Mouse (Mus musculus): ENCODE measurements around the gene Tmem52. TPM values are rescaled to one million over a fixed set of nuclear protein-coding genes. Genes with fewer than 3 reads are reported as not detected.
"Not testable (repeated sequence)": the region's sequence is repeated elsewhere in the genome, so short reads cannot be mapped to it uniquely, and the experiment has no call there.

Gene Tmem52
- 0.79 and 1.1 TPM in 2 replicates for polyA plus RNA-seq (2015; fragmentation: Nextera tagmentation; extraction: Ambion mirVana)

DNA sequence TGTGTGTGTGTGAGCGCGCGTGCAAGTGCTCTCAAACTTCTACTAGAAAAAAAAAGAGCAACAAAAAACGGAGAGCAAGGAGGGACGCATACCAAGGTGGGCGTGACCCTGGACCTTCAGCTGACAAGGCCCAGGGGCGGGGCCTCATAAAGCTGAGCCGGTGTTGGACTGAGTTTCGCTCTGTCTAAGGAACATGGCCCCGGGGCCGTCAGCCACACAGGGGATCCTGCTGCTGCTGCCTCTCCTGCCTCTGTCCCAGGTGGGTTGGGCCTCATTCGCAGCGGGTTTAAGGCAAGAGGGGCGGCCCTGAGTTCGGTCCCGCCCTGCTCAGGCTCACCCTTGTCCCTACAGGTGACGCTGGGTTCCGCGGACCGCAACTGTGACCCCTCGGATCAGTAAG is at the start of gene Tmem52:
Gene Tmem52, plus strand, starts transcription at position 163 of the 400 bp plus-strand sequence.
- ATAC-seq (ENCODE audit: insufficient number of reproducible peaks, low FRiP score, low TSS enrichment, low read depth) = no peak
- WGBS = 7% methylated on average over 21 of the region's 21 CpGs

DNA sequence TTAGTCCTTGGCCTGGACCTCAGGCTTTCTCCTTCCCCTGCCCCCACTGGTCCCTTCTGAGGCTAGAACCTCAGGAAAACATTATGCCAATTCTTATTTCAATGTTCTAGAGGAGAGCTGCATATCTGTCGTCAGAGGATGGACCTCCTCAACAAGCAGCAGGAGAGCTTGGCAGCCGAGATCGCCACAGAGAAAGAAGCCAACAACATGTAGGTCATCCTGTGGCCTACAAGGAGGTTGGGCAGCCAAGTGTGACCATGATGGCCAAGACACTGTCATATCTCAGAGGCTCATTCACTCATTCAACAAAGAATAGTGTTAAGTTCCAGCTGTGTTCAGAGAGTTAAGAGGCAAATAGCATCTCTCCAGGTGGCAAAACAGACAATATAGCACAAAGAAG is 48.8 kb upstream of the Tmem52 start:
- no peak overlapping the region for H3K4me3 ChIP-seq
- WGBS = 92% methylated on average over 3 of the region's 3 CpGs

More for the DNA sequence above, at the start of gene Tmem52:
- H3K4me2 ChIP-seq = peak within 1 kb of the TSS; percentile 47
- H3K27me3 ChIP-seq = peaks cover 9% of the 10 kb centered on the region
- H3K4me1 ChIP-seq = peaks cover 9% of the 10 kb centered on the region
- H3K9ac ChIP-seq = no peak within 1 kb of the TSS
- no peaks in the 10 kb centered on the region for H3K9me3 ChIP-seq
- peak within 1 kb of the TSS; percentile 28 for H3K4me3 ChIP-seq
- H3K36me3 ChIP-seq = no peaks in the 10 kb centered on the region
- no peak within 1 kb of the TSS for H3K27ac ChIP-seq

DNA sequence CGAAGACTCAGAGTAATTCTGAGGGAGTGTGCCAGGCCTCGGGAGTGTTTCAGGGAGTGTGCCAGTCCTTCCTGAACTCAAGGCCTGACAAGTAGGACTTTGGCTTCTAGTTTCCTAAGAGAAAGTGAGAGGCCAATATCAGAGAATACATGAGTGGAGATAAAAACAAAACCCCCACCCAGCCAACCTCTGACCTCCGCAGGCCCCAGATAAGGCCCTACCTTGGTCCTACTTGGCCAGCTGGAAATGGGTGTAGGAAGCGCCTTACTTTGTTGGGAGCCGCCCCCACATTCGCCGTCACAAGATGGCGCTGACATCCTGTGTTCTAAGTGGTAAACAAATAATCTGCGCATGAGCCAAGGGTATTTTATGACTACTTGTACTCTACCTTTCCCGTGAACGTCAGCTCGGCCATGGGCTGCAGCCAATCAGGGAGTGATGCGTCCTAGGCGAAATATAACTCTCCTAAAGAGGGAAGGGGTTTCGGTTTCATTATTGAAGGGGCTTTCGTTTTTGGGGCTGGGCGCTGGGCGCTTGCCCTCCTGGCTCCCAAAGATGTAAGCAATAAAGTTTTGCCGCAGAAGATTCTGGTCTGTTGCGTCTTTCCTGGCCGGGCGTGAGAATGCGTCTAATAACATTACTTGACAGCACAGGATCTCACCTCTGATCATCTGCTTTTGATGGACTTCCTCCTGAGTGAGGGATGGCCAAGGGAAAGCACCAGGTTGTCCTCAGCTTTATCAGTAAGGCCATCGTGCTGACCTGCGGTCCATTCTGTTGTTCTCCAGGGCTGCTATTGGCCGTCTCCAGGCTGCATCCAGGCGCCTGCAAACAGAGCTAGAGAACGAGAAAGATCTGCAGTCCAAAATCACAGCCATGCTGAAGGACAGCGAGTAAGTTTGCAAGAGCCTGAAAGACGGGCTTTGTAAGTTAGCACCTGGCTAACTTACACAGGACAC is 47.2 kb upstream of the Tmem52 start:
- not testable (repeated sequence) for H3K27ac ChIP-seq; H3K4me1 ChIP-seq; H3K27me3 ChIP-seq; H3K9me3 ChIP-seq; H3K4me3 ChIP-seq; H3K4me2 ChIP-seq; ATAC-seq (ENCODE audit: insufficient number of reproducible peaks, low FRiP score, low TSS enrichment, low read depth); H3K9ac ChIP-seq
- peaks cover 17% of the 10 kb centered on the region; the same call in 1 of the 2 replicates for H3K36me3 ChIP-seq
- WGBS = 78% methylated on average over 22 of the region's 30 CpGs

More for the DNA sequence above, 48.8 kb upstream of the Tmem52 start:
- Histone ChIP-seq H3K27ac (no peak overlapping the region), H3K9ac (no peak overlapping the region), H3K36me3 (peaks cover 17% of the 10 kb centered on the region; the same call in 1 of the 2 replicates), H3K27me3 (no peaks in the 10 kb centered on the region), H3K4me1 (no peaks in the 10 kb centered on the region), H3K4me2 (no peak overlapping the region), H3K9me3 (no peaks in the 10 kb centered on the region)
- ATAC-seq (ENCODE audit: insufficient number of reproducible peaks, low FRiP score, low TSS enrichment, low read depth) = no peak

DNA sequence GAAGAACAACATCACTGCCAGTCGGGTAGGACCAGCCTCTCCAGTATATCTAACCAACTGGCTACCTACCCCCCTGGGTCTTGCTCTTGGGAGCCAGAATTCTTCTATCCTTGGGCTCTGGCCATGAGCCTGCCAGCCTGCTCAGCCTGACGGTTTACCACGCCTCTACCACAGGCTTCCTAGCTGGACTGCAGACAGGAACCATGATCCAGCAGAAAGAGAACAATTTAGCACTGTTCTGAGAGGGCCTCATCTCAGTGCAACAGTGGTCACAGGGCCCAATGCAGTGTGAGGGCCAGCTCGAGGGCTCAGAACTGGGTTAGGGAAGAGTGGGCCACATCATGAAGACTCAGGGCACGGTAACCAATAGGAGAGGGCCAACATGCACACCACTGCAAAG is 44.9 kb upstream of the Tmem52 start:
- peaks cover 17% of the 10 kb centered on the region; the same call in 1 of the 2 replicates for H3K36me3 ChIP-seq
- no peaks in the 10 kb centered on the region for H3K27me3 ChIP-seq
- H3K4me1 ChIP-seq = no peaks in the 10 kb centered on the region; the same call in 1 of the 2 replicates
- no peaks in the 10 kb centered on the region for H3K9me3 ChIP-seq
- WGBS = 82% methylated on average over 5 of the region's 5 CpGs
- H3K9ac ChIP-seq = no peak overlapping the region
- H3K4me2 ChIP-seq = no peak overlapping the region
- no peak overlapping the region for H3K4me3 ChIP-seq
- H3K27ac ChIP-seq = no peak overlapping the region
- 0 out of 2 replicates have a peak, but pooled peaks have one; percentile 32 for ATAC-seq (ENCODE audit: insufficient number of reproducible peaks, low FRiP score, low TSS enrichment, low read depth)

DNA sequence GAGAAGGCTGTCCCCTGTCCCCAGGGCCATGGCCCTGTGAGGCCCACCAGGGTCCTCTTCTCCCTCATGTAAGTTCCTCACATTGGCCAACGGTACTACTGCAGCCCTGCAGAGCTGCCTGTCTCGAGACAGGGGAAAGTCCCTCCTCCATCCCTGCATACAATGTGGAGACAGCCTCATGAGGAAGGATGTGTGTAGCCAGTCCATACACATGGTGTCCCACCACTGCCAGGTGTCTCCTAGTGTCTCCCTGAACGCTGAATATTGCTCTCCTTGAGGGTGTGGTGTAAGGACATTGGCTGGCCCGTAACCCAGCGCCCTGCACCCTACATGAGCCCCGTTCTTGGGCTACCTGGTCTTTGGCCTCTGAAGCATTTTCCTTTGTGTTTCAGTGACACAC is 42.6 kb upstream of the Tmem52 start:
- 77% methylated on average over 6 of the region's 6 CpGs for WGBS
- no peaks in the 10 kb centered on the region for H3K9me3 ChIP-seq

DNA sequence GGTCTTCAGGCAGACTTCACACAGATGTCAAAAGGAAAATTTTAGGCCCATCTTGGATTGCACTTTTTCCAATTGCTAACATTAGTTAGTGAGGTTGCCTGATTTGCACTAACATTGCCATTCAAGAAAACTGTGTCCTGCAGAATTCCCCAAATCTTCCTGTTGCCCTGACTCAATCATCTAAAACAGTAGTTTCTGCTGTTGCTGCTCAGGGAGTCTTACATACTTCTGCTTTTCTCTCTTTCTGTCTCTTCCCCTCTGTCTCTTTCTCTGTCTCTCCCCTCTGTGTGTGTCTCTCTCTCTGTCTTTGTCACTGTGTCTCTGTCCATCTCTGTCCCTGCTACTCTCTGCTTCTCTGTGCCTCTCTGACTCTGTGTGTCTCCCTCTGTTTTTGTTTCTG is 40.5 kb upstream of the Tmem52 start:
- no peak for ATAC-seq (ENCODE audit: insufficient number of reproducible peaks, low FRiP score, low TSS enrichment, low read depth)
- H3K27ac ChIP-seq = no peak overlapping the region
- no peaks in the 10 kb centered on the region for H3K36me3 ChIP-seq
- no peak overlapping the region for H3K9ac ChIP-seq
- no peaks in the 10 kb centered on the region for H3K27me3 ChIP-seq
- no peak overlapping the region for H3K4me3 ChIP-seq
- H3K4me1 ChIP-seq = no peaks in the 10 kb centered on the region; the same call in 1 of the 2 replicates
- H3K4me2 ChIP-seq = no peak overlapping the region
- no peaks in the 10 kb centered on the region for H3K9me3 ChIP-seq

More for the DNA sequence above, 42.6 kb upstream of the Tmem52 start:
- Histone ChIP-seq H3K36me3 (no peaks in the 10 kb centered on the region), H3K9ac (no peak overlapping the region), H3K27ac (no peak overlapping the region), H3K4me1 (no peaks in the 10 kb centered on the region; the same call in 1 of the 2 replicates), H3K27me3 (no peaks in the 10 kb centered on the region), H3K4me3 (no peak overlapping the region), H3K4me2 (no peak overlapping the region)
- no peak for ATAC-seq (ENCODE audit: insufficient number of reproducible peaks, low FRiP score, low TSS enrichment, low read depth)

DNA sequence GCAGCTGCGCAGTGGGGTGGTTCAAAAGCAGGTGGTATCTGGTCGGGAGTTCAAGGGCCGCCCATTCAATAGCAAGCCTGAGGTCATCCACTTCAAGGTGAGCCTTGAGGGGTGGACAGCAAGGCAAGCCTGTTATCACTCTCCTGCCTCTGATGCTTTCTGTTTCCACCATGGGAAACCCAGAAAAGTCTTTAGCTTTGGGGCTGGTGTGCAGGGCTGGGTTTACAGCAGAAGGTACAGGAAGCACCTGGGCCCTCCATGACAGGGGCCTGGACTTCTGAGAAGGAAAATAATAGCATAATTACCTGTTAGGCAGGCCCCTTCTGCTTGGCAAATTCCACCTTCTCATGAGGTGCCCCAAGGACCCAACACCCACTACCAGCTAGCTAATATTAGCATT is 39.7 kb upstream of the Tmem52 start:
- no peak for ATAC-seq (ENCODE audit: insufficient number of reproducible peaks, low FRiP score, low TSS enrichment, low read depth)
- no peaks in the 10 kb centered on the region; the same call in 1 of the 2 replicates for H3K4me1 ChIP-seq
- no peak overlapping the region for H3K27ac ChIP-seq
- H3K9ac ChIP-seq = no peak overlapping the region
- H3K9me3 ChIP-seq = no peaks in the 10 kb centered on the region
- WGBS = 86% methylated on average over 3 of the region's 3 CpGs
- H3K27me3 ChIP-seq = no peaks in the 10 kb centered on the region
- H3K36me3 ChIP-seq = no peaks in the 10 kb centered on the region
- H3K4me2 ChIP-seq = no peak overlapping the region
- H3K4me3 ChIP-seq = no peak overlapping the region

DNA sequence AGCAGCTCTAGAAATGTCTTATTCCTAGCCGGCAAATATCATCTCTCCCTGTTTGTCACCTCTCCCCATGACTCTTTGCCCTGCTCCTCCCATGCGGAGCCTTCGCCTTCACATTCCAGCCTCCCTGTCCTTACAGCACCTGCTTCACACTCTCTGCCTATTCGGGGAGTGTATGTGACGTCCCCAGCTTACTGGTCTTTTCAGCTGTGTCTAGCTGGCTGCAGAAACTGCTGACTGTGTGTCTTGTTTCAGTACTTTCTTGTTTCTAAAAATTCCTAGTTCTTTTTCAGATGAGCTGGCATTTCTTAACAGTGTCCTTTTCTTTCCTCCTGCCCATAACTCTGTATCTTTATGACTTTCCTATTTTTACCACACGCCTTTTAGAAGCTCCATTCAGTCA is 36.6 kb upstream of the Tmem52 start:
- 84% methylated on average over 6 of the region's 6 CpGs for WGBS
- H3K27ac ChIP-seq = no peak overlapping the region
- H3K36me3 ChIP-seq = no peaks in the 10 kb centered on the region

DNA sequence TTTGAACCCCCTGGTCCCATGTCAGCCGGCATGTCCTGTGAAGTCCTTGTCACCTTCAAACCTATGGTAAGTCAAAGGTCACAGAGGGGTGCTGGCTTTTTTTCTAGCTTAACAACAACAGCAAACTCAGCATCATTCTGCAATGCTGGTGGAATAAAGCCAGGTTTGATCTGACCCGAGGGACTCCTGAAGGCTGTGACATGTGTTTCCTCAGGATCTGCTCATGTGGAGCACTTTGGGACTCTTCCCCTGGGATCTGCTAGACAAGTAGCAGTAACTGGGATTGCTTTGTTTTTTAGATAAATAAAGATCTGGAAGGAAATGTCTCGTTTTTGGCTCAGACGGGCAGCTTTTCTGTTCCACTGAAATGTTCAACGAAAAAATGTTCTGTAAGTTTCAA is 34.9 kb upstream of the Tmem52 start:
- Histone ChIP-seq H3K36me3 (no peaks in the 10 kb centered on the region), H3K4me2 (no peak overlapping the region), H3K27me3 (no peaks in the 10 kb centered on the region), H3K4me3 (no peak overlapping the region), H3K4me1 (no peaks in the 10 kb centered on the region), H3K9me3 (no peaks in the 10 kb centered on the region), H3K27ac (no peak overlapping the region), H3K9ac (no peak overlapping the region)
- WGBS = 72% methylated on average over 5 of the region's 5 CpGs
- no peak for ATAC-seq (ENCODE audit: insufficient number of reproducible peaks, low FRiP score, low TSS enrichment, low read depth)

More for the DNA sequence above, 36.6 kb upstream of the Tmem52 start:
- Histone ChIP-seq H3K4me1 (no peaks in the 10 kb centered on the region; the same call in 1 of the 2 replicates), H3K27me3 (no peaks in the 10 kb centered on the region), H3K9me3 (no peaks in the 10 kb centered on the region), H3K9ac (no peak overlapping the region), H3K4me2 (no peak overlapping the region), H3K4me3 (no peak overlapping the region)
- ATAC-seq (ENCODE audit: insufficient number of reproducible peaks, low FRiP score, low TSS enrichment, low read depth) = no peak

DNA sequence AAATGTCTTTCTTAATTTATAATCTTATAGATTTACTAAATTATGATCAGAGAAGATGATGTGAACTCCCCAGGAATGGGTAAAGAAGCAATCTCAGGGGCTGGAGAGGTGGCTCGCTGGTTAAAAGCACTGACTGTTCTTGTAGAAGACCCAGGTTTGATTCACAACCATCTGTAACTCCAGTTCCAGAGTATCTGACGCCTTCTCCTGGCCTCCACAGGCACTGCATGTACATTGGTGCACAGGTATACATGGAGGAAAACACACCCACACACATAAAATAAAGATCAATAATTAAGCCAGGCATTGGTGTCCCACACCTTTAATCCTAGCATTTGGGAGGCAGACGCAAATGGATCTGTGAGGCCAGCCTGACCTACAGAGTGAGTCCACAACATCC is 26.1 kb upstream of the Tmem52 start:
- Histone ChIP-seq H3K4me2 (no peak overlapping the region), H3K9me3 (no peaks in the 10 kb centered on the region), H3K36me3 (no peaks in the 10 kb centered on the region), H3K4me3 (no peak overlapping the region), H3K27ac (no peak overlapping the region), H3K9ac (no peak overlapping the region), H3K27me3 (no peaks in the 10 kb centered on the region), H3K4me1 (no peaks in the 10 kb centered on the region)
- WGBS = 67% methylated on average over 3 of the region's 3 CpGs
- no peak for ATAC-seq (ENCODE audit: insufficient number of reproducible peaks, low FRiP score, low TSS enrichment, low read depth)

DNA sequence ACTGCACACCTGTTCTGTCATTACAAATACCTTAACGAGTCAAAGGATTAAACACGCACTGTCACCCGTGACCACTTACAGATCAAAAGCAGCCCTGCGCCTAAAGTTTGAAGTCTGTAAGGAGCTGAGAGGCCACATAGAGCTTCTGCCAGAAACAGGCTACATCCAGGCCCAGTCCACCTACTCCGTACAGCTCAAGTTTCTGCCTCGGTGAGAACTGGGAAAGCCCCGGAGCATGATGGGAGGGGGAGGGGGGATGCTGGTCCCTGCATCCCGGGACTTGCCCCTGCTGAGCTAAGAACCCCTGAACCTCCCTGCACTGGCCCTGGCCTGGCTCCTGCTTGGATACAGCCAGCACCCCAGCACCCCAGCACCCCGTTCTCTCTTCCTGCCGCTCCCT is 17.3 kb upstream of the Tmem52 start:
- Histone ChIP-seq H3K36me3 (no peaks in the 10 kb centered on the region), H3K27me3 (no peaks in the 10 kb centered on the region), H3K27ac (no peak overlapping the region), H3K9me3 (no peaks in the 10 kb centered on the region), H3K9ac (no peak overlapping the region), H3K4me1 (no peaks in the 10 kb centered on the region; the same call in 1 of the 2 replicates), H3K4me2 (no peak overlapping the region), H3K4me3 (no peak overlapping the region)
- ATAC-seq (ENCODE audit: insufficient number of reproducible peaks, low FRiP score, low TSS enrichment, low read depth) = no peak
- WGBS = 32% methylated on average over 10 of the region's 10 CpGs

DNA sequence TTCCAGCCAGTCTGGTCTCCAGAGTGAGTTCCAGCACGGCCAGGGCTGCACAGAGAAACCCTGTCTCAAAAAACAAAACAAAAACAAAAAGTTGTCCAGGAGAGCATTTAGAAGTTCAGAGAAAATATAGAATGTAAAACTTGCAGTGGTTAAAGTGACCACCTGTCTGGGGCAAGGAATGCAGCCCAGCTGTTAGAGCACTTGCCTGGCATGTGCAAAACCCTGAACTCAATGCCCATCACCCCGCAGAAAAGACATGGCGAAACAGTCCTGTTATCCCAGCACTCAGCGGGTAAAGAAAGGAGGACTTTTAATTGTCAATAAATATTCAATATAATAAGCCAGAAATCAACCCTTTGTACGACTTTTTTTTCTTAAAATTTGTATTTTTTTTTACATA is 10.3 kb upstream of the Tmem52 start:
- no peaks in the 10 kb centered on the region for H3K36me3 ChIP-seq
- H3K4me1 ChIP-seq = no peaks in the 10 kb centered on the region
- no peak overlapping the region for H3K4me3 ChIP-seq
- 78% methylated on average over 5 of the region's 5 CpGs for WGBS
- H3K4me2 ChIP-seq = no peak overlapping the region
- H3K27me3 ChIP-seq = no peaks in the 10 kb centered on the region
- no peak overlapping the region for H3K9ac ChIP-seq
- H3K27ac ChIP-seq = no peak overlapping the region
- no peaks in the 10 kb centered on the region for H3K9me3 ChIP-seq
- ATAC-seq (ENCODE audit: insufficient number of reproducible peaks, low FRiP score, low TSS enrichment, low read depth) = no peak
